Mouse (Mus musculus) liver, embryonic 13.5 days (tissue): ENCODE data around the gene Gm45837. TPM values are rescaled to one million over a fixed set of nuclear protein-coding genes. Genes with fewer than 3 reads are reported as not detected.

ENCODE experiments used
- ATAC-seq: fragments of 200-750 bp; cut with Nextera tagmentation; 2 replicates; pipeline ENCODE4 v1.8.0; 2017; ENCODE audit warnings: low read depth, mild to moderate bottlenecking, moderate number of reproducible peaks, moderate library complexity
- DNase-seq: peaks from one replicate; pipeline ENCODE4 v3.0.0; 2022
- H3K27ac ChIP-seq: fragments of 300-500 bp; sonication (generic); 2 replicates; pipeline ENCODE4 v1.5.1; 2015; ENCODE audit warnings: moderate library complexity, mild to moderate bottlenecking, inconsistent platforms
- H3K27me3 ChIP-seq: fragments of 300-500 bp; sonication (generic); 2 replicates; pipeline ENCODE4 v1.6.1; 2015; ENCODE audit warnings: mild to moderate bottlenecking, inconsistent platforms
- H3K36me3 ChIP-seq: fragments of 300-500 bp; sonication (generic); 2 replicates; pipeline ENCODE4 v1.6.1; 2015; ENCODE audit warnings: mild to moderate bottlenecking, inconsistent platforms
- H3K4me1 ChIP-seq: fragments of 300-500 bp; sonication (generic); replicated peaks from 2 replicates; pipeline ENCODE4 v1.6.1; 2015; ENCODE audit warnings: inconsistent platforms
- H3K4me2 ChIP-seq: fragments of 300-500 bp; sonication (generic); 2 replicates; pipeline ENCODE4 v1.6.1; 2015; ENCODE audit warnings: inconsistent platforms, mild to moderate bottlenecking, moderate library complexity
- H3K4me3 ChIP-seq: fragments of 300-500 bp; sonication (generic); replicated peaks from 2 replicates; pipeline ENCODE4 v1.5.1; 2015; ENCODE audit warnings: mild to moderate bottlenecking, inconsistent platforms
- H3K9ac ChIP-seq: fragments of 300-500 bp; sonication (generic); 2 replicates; pipeline ENCODE4 v1.6.1; 2015; ENCODE audit warnings: mild to moderate bottlenecking, inconsistent platforms
- H3K9me3 ChIP-seq: fragments of 300-500 bp; sonication (generic); replicated peaks from 2 replicates; pipeline ENCODE4 v1.6.1; 2016; ENCODE audit warnings: inconsistent platforms
- whole genome bisulfite sequencing: fragments of 180-500 bp; shearing (Covaris S2); methylation state at CpG from one replicate; pipeline ENCODE4 v1.1.7; 2015; ENCODE audit not compliant: insufficient replicate concordance; 5-methylcytosine and 5-hydroxymethylcytosine counted together
- polyA plus RNA-seq: library from polyadenylated mRNA; unstranded; fragments of >200 nt; fragmentation: Nextera tagmentation; extraction: Ambion mirVana; gene quantifications from 2 replicates; pipeline ENCODE4 v1.2.1, GENCODE M21; 2015

Gene Gm45837
- polyA plus RNA-seq, 1 experiment from 2014 or later, result 3.1 TPM

DNA sequence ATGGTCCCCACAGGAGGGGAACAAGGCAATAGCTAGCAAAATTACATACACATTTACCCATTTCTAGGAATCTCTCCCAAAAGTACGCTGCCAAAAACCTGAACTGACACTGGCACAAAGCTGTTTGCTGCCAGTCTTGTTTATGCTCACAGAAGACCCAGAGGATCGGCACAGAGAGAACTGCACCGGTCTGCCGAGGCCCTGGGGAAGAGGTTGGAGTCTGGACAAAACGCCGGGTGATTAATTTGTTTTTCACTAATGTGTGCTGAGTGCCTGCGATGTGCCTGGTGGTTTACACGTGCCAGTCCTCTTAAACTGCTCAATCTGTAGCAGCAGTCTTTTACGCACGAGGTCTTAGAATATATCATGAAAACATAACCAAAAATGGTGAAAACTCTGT lies 124.4 kb downstream of the Gm45837 start:
- Histone ChIP-seq H3K9me3 (no peaks in the 10 kb centered on the region), H3K36me3 (no peaks in the 10 kb centered on the region), H3K4me3 (no peak overlapping the region), H3K27me3 (no peaks in the 10 kb centered on the region), H3K4me2 (no peak overlapping the region), H3K4me1 (no peaks in the 10 kb centered on the region), H3K27ac (no peak overlapping the region), H3K9ac (no peak overlapping the region)
- no peak for DNase-seq
- ATAC-seq, result no peak
- WGBS, result 69% methylated on average over 10 of the region's 10 CpGs

GRCm38 (mm10) chr7:101535517-101535916 lies 124.8 kb downstream of the Gm45837 start:
- WGBS, result 67% methylated on average over 5 of the region's 5 CpGs
- Histone ChIP-seq H3K36me3 (no peaks in the 10 kb centered on the region), H3K27ac (no peak overlapping the region), H3K9ac (no peak overlapping the region), H3K4me1 (no peaks in the 10 kb centered on the region), H3K9me3 (no peaks in the 10 kb centered on the region), H3K4me3 (no peak overlapping the region), H3K4me2 (no peak overlapping the region), H3K27me3 (no peaks in the 10 kb centered on the region)
- ATAC-seq, result no peak
- no peak for DNase-seq

DNA sequence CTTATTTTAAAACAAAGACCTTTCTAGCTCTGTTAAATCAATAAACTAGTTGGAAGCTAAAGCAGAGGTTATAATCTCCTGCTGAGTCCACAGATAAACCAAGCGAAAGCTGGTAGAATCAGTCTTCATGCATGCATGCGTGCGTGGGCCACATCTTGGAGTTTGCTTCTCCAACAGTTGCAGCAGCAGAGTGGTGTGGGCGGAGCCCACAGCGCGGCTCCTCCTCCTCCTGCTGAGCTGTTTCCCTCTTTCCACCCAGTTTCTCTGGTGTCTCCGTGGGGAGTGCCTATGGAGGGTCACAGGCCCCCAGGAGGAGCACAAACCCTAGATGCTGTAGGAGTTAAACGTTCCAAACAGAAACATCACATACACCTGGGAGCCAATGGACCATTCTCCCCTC lies 126.9 kb downstream of the Gm45837 start:
- Histone ChIP-seq H3K4me3 (no peak overlapping the region), H3K9ac (no peak overlapping the region), H3K27ac (no peak overlapping the region), H3K27me3 (no peaks in the 10 kb centered on the region), H3K4me2 (no peak overlapping the region), H3K4me1 (no peaks in the 10 kb centered on the region), H3K36me3 (no peaks in the 10 kb centered on the region), H3K9me3 (no peaks in the 10 kb centered on the region)
- WGBS, result 35% methylated on average over 8 of the region's 8 CpGs
- DNase-seq (no peak), ATAC-seq (no peak)

DNA sequence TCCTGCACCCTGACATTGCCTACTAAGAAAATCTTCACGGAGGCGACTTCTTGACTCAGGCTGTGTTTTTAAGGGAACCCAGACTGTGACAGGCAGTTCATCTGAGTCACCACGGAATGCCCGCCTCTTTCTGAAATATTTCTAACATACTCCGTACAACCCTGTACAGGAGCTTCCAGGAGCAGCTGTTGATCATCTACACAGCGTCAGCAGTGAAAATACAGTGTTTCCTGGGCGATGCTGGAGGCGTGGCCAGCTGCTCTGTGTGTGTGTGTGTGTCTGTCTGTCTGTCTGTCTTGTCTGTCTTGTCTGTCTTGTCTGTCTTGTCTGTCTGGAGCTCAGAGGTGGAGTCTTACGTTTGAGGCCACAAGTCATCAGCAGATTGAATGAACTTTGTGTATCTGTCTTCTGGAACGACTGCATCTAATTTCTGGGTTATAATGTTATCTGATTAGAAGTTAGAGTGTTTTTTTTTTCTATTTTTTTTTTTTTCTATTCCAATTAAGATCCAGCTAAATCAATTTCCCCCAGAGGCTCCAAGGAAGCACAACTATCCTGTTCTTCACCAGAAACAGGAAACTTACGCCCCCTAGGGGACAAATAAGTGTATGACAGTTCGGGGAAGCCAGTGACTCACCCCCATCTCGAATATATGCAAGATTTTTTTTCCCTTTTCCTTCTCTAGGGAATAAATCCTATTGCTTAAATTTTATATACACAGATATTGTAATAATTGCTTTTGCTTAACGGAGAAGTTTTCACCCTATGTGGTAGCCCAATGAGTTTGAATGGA lies 127.7 kb downstream of the Gm45837 start:
- Histone ChIP-seq H3K27ac (no peak overlapping the region), H3K9me3 (no peaks in the 10 kb centered on the region), H3K27me3 (no peaks in the 10 kb centered on the region), H3K9ac (no peak overlapping the region), H3K4me1 (no peaks in the 10 kb centered on the region), H3K36me3 (no peaks in the 10 kb centered on the region), H3K4me3 (no peak overlapping the region), H3K4me2 (no peak overlapping the region)
- WGBS, result 41% methylated on average over 14 of the region's 14 CpGs
- DNase-seq, result no peak
- no peak for ATAC-seq

DNA sequence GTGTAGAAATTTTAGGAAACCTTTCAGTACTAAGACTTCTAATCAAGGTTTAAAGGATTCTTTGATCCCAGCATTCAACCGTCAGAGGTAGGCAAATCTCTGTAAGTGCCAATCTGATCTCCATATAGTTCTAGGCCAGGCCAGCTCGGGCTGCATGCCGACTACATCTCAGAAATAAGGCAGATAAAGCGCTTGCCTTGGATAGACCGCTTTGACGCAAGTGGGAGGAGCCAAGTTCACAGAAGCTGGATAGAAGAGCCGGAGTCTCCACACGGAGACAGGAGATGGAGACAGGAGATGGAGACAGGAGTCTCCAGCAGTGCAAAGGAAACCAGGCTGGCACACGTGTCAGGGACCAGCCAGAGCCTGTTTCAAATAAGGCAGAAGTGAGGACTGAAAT lies 129.1 kb downstream of the Gm45837 start:
- no peaks in the 10 kb centered on the region for H3K9me3 ChIP-seq
- WGBS, result 30% methylated on average over 9 of the region's 9 CpGs
- no peaks in the 10 kb centered on the region for H3K27me3 ChIP-seq
- no peak for DNase-seq
- H3K9ac ChIP-seq, result no peak overlapping the region
- ATAC-seq, result no peak
- H3K4me1 ChIP-seq, result no peaks in the 10 kb centered on the region
- H3K36me3 ChIP-seq, result no peaks in the 10 kb centered on the region
- H3K4me2 ChIP-seq, result no peak overlapping the region
- no peak overlapping the region for H3K4me3 ChIP-seq
- no peak overlapping the region for H3K27ac ChIP-seq

DNA sequence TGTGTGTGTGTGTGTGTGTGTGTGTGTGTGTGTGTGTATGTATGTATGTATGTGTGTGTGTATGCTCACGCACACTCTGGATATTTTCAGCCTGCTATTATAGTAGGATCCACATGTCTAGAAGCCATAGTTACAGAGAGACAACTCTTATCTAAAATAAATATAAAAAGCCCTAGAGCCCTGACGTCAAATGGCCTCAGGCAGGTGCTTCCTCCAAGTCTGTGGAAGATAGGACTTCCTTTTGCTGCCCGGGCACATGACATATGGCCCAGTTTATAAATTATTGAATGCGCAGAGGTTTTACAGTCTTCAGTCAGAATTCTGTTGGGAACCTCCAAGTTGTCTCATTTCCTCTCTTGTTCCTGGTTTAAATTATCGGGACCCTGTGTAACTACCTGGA lies 130.0 kb downstream of the Gm45837 start:
- H3K36me3 ChIP-seq, result no peaks in the 10 kb centered on the region
- no peak overlapping the region for H3K9ac ChIP-seq
- ATAC-seq (no peak), DNase-seq (no peak)
- no peaks in the 10 kb centered on the region for H3K4me1 ChIP-seq
- no peaks in the 10 kb centered on the region for H3K9me3 ChIP-seq
- 32% methylated on average over 5 of the region's 5 CpGs for WGBS
- H3K27ac ChIP-seq, result no peak overlapping the region
- H3K4me2 ChIP-seq, result no peak overlapping the region
- H3K4me3 ChIP-seq, result no peak overlapping the region
- no peaks in the 10 kb centered on the region for H3K27me3 ChIP-seq

GRCm38 (mm10) chr7:101541132-101541531 lies 130.4 kb downstream of the Gm45837 start:
- ATAC-seq, result no peak

DNA sequence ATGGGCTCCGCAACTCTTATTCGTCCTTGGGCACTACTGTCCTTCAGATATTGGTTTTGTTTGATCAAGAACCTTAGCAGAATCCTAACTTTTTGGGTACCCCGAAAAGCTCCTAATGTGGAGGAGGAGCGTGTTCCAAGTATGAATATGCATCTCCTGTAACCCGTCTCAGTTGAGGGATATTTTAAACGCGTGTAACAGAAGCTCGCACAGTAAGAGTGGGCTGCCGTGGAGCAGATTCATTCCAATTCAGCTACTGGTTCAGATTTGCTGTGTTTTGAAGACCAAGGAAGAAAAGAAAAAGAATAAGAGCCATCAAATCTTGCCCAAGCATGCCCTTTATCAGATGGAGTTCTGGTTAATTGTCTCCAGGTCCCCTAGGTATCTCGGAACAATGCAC lies 131.0 kb downstream of the Gm45837 start:
- no peaks in the 10 kb centered on the region for H3K4me1 ChIP-seq
- no peak overlapping the region for H3K4me2 ChIP-seq
- H3K4me3 ChIP-seq, result no peak overlapping the region
- H3K36me3 ChIP-seq, result no peaks in the 10 kb centered on the region
- no peaks in the 10 kb centered on the region for H3K27me3 ChIP-seq
- no peak overlapping the region for H3K27ac ChIP-seq
- H3K9ac ChIP-seq, result no peak overlapping the region
- DNase-seq (no peak), ATAC-seq (no peak)
- H3K9me3 ChIP-seq, result no peaks in the 10 kb centered on the region
- WGBS, result 71% methylated on average over 10 of the region's 10 CpGs

More at GRCm38 (mm10) chr7:101541132-101541531, 130.4 kb downstream of the Gm45837 start:
- no peaks in the 10 kb centered on the region for H3K36me3 ChIP-seq
- H3K9me3 ChIP-seq, result no peaks in the 10 kb centered on the region
- no peak overlapping the region for H3K4me2 ChIP-seq
- no peak overlapping the region for H3K4me3 ChIP-seq
- H3K4me1 ChIP-seq, result no peaks in the 10 kb centered on the region
- H3K9ac ChIP-seq, result no peak overlapping the region
- H3K27ac ChIP-seq, result no peak overlapping the region
- H3K27me3 ChIP-seq, result no peaks in the 10 kb centered on the region
- no peak for DNase-seq
- WGBS, result 3% methylated on average over 11 of the region's 11 CpGs

- no peak overlapping the region for H3K9ac ChIP-seq
- H3K4me2 ChIP-seq, result no peak overlapping the region
- no peaks in the 10 kb centered on the region for H3K36me3 ChIP-seq
- no peaks in the 10 kb centered on the region for H3K9me3 ChIP-seq
- DNase-seq (no peak), ATAC-seq (no peak)
- no peaks in the 10 kb centered on the region for H3K4me1 ChIP-seq
- no peak overlapping the region for H3K27ac ChIP-seq
- no peaks in the 10 kb centered on the region for H3K27me3 ChIP-seq
- 52% methylated on average over 3 of the region's 3 CpGs for WGBS
- H3K4me3 ChIP-seq, result no peak overlapping the region
These were observed 137.0 kb downstream of the Gm45837 start for GRCm38 (mm10) chr7:101547651-101548050.

DNA sequence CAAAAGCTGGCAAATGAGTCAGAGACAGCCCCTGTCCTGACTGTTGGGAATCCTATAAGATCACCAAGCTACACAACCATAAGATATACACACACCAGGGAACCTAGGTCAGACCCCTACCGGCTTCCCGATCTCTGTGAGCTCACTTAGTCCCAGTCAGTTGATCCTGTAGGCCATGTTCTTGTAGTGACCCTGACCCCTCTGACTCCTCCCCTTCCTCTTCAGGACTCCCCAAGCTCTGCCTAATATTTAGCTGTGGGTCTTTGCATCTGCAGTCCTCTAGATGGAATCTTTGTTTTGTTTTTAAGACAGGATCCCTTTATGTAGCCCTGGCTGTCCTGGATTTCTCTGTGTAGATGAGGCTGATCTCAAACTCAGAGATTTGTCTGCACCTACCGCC lies 138.6 kb downstream of the Gm45837 start:
- H3K27me3 ChIP-seq, result no peaks in the 10 kb centered on the region
- H3K4me2 ChIP-seq, result no peak overlapping the region
- H3K4me3 ChIP-seq, result no peak overlapping the region
- H3K4me1 ChIP-seq, result no peaks in the 10 kb centered on the region
- no peak overlapping the region for H3K27ac ChIP-seq
- no peaks in the 10 kb centered on the region for H3K9me3 ChIP-seq
- H3K9ac ChIP-seq, result no peak overlapping the region
- DNase-seq (no peak), ATAC-seq (no peak)
- 77% methylated on average over 3 of the region's 3 CpGs for WGBS
- H3K36me3 ChIP-seq, result no peaks in the 10 kb centered on the region

- Histone ChIP-seq H3K36me3 (no peaks in the 10 kb centered on the region), H3K4me1 (no peaks in the 10 kb centered on the region), H3K9me3 (no peaks in the 10 kb centered on the region), H3K4me3 (no peak overlapping the region), H3K27me3 (no peaks in the 10 kb centered on the region), H3K9ac (no peak overlapping the region), H3K27ac (no peak overlapping the region), H3K4me2 (no peak overlapping the region)
- 38% methylated on average over 7 of the region's 7 CpGs for WGBS
- no peak for DNase-seq
- no peak for ATAC-seq
These were observed 140.2 kb downstream of the Gm45837 start for GRCm38 (mm10) chr7:101550686-101551485.

DNA sequence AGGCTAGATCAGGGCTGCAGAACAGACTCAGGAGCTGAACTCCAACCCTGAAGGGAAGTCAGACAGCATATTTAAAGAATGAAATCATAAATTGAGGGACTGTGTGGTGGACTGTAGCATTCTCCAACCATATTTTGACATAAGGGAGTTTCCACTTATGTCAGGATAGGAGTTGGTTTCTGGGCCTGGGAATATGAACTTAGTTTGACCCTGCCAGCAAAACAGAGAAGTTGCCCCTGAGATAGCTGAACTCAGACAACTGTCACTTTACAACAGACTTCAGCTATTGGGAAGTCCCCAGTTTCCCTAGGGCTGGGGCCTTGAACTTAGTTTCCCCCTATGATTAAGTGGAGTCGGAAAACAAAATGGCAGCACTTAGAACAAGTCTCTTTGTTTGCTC lies 140.8 kb downstream of the Gm45837 start:
- H3K36me3 ChIP-seq, result no peaks in the 10 kb centered on the region
- H3K27me3 ChIP-seq, result no peaks in the 10 kb centered on the region
- no peak overlapping the region for H3K9ac ChIP-seq
- H3K4me3 ChIP-seq, result no peak overlapping the region
- H3K27ac ChIP-seq, result no peak overlapping the region
- ATAC-seq, result no peak
- H3K4me2 ChIP-seq, result no peak overlapping the region
- H3K4me1 ChIP-seq, result no peaks in the 10 kb centered on the region
- DNase-seq, result no peak
- WGBS, result 60% methylated on average over 1 of the region's 1 CpGs
- no peaks in the 10 kb centered on the region for H3K9me3 ChIP-seq
